11 mouse cellular contexts compared by ENCODE assay signal in the genomic region with DNA sequence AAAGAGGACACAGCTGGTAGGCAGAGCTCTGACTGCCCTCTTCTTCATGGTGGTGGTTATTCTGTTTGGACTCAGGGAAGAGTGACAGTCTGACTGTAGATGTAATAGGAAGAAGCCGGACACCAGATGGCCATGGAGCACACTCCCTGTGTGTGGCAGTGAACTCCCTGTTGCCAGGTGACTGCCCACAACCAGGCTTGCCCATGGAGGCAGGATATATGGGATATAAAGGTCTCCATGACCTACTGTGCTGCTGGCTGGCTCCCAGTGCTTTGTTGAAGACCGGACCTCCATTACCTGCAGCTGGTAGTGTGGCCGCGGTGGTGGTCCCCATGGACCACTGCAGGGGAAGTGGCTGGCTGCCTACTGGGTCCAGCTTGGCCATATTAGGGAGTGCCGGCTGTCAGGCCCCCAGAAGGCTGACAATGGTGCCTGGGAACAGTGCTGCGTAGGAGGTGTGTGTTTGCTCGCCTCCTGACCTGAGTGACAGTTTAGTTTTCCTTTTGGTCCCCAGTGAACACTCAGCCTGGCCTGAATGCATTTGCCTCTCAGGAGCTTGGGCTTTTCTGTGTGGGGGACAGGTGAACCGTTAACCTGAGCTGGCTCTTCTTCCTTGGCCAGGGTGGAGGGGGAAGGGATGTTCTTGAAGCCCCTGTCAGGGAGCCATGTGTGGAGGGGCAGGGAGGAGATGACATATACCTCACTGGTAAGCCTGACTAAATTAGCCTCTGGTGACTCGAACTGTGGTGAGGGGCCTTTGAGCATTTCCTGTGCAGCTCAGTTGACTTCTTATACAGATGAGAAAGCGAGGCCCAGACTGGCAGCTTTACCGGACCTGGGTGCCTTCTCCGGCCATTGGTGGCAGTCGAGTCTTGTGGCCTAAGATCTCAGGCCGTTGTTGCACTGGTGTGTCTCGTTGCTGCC.
A peak's percentile ranks its signal among the peaks of the same experiment; 100 is the strongest.
DNase-seq lines count a peak whose midpoint lies in the region; ATAC-seq lines count a peak whose summit lies in the region.
"Had no signal": no experiment of that assay in that cellular context is flagged by ENCODE, and none has a peak within 500 bp of the region (broad histone marks: within the 10 kb centered on the region; RNA-seq: fewer than 3 reads in every experiment).

No protein-coding gene starts in this region.

- no peak overlapping the region for H3K4me2 ChIP-seq in kidney, embryonic 16.5 days (replicated peaks; ENCODE audit: low read depth, low read length)

- no peaks in the 10 kb centered on the region for H3K9me3 ChIP-seq in kidney, embryonic 16.5 days (ENCODE audit: low read length)

- no peaks in the 10 kb centered on the region for H3K36me3 ChIP-seq in kidney, embryonic 16.5 days (ENCODE audit: insufficient read depth, low read length)

- ATAC-seq in kidney, embryonic 16.5 days (ENCODE audit: low FRiP score, low TSS enrichment), result peak; percentile 39; the same call in 1 of the 2 replicates
- ATAC-seq in erythroid progenitor cell, adult 5-6 weeks (replicated peaks; ENCODE audit: low FRiP score, poor library complexity, severe bottlenecking), result no peak

- no peak for DNase-seq in kidney, postnatal 36 days
- DNase-seq in cerebellum, adult 11-12 months, result peak; percentile 92
- peak; percentile 87 to 88 for DNase-seq in cerebellum, postnatal 25 days
- peak; percentile 39 for DNase-seq in induced T-regulatory cell, adult 2 months (ENCODE audit: low read depth)
- no peak for DNase-seq in layer of hippocampus, adult 9-11 months
- no peak for DNase-seq in layer of hippocampus, adult 18-20 months (ENCODE audit: low spot score in 2 of 2)
- DNase-seq: heart, adult 2 months; kidney, adult 9 months; thymus, postnatal 4 days had no signal

- H3K27me3 ChIP-seq in kidney, embryonic 16.5 days (ENCODE audit: insufficient read depth, low read length), result no peaks in the 10 kb centered on the region

- 46% methylated on average over 15 of the region's 15 CpGs for WGBS in kidney, embryonic 16.5 days

- no peak overlapping the region for H3K9ac ChIP-seq in kidney, embryonic 16.5 days (replicated peaks; ENCODE audit: low read length)

- no peak overlapping the region for H3K4me3 ChIP-seq in kidney, embryonic 16.5 days (ENCODE audit: low read length)
- H3K4me3 ChIP-seq: heart, adult 2 months had no signal

- peaks cover 67% of the 10 kb centered on the region for H3K4me1 ChIP-seq in kidney, embryonic 16.5 days (ENCODE audit: insufficient read depth, low read length)

- peak overlapping the region; percentile 7; the same call in 1 of the 2 replicates for H3K27ac ChIP-seq in kidney, embryonic 16.5 days (ENCODE audit: low read length)
- H3K27ac ChIP-seq: heart, adult 2 months had no signal

Comparison
In these comparisons a context has a peak if more than half of its experiments do, and no peak if none do; other contexts are left out.
1. DNase-seq: peak in cerebellum, adult 11-12 months (single experiment), cerebellum, postnatal 25 days (2 of 2) and induced T-regulatory cell, adult 2 months (single experiment); none in kidney, postnatal 36 days (0 of 2), layer of hippocampus, adult 9-11 months (single experiment) and layer of hippocampus, adult 18-20 months (0 of 2).